In the genomic region with DNA sequence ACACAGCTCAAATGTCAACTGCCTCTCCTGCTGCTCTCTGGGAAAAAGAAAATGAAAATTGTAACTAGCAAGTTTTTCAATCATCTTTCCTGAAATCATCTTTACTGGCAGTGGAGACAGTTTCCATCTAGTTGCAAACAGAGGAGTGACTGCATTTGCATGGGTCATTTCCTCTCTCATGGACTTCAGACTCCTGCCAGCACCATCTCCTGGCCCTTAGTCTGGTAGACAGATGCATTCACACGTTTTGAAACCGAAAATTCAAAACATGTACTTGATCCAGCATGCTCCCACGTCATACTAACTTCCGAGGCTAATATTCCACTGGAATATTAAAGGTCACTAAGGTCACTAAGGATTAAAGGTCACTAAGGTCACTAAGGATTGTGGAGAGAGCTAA, we compare ENCODE assay signal across 21 mouse cellular contexts. TPM values are rescaled to one million over a fixed set of nuclear protein-coding genes. Genes with fewer than 3 reads are reported as not detected.
"Had no signal": no experiment of that assay in that cellular context is flagged by ENCODE, and none has a peak within 500 bp of the region (broad histone marks: within the 10 kb centered on the region; RNA-seq: fewer than 3 reads in every experiment).

No protein-coding gene starts in this region.

RNA-seq across cellular contexts. Expression of gene Gm3248, which starts 0.9 kb away (rescaled TPM):
- polyA plus RNA-seq: liver, embryonic 13.5 days; liver, embryonic 15.5 days had no signal

RNA-seq across cellular contexts. Expression of gene Gm3453, which starts 16.5 kb away (rescaled TPM):
- polyA plus RNA-seq: forebrain, postnatal 0 days; gonadal fat pad, adult 2 months; heart, adult 2 months; heart, embryonic 11.5 days; heart, embryonic 13.5 days; heart, embryonic 15.5 days; heart, postnatal 0 days; hindbrain, embryonic 11.5 days; hindbrain, embryonic 13.5 days; hindbrain, embryonic 15.5 days; hindbrain, postnatal 0 days; intestine, embryonic 14.5 days; intestine, embryonic 16.5 days; kidney, embryonic 14.5 days; kidney, embryonic 16.5 days; limb, embryonic 10.5 days; limb, embryonic 12.5 days; limb, embryonic 14.5 days; liver, embryonic 11.5 days; liver, embryonic 13.5 days; liver, embryonic 15.5 days had no signal
